Mouse (Mus musculus) monocyte, adult 5-6 weeks (primary cell): ENCODE measurements around the gene Pus10. TPM values are rescaled to one million over a fixed set of nuclear protein-coding genes. Genes with fewer than 3 reads are reported as not detected.

Experiments
- ATAC-seq: fragments of 153-309, 156-312 bp; replicated peaks from 2 replicates; pipeline ENCODE4 v1.8.0; 2017; ENCODE audit warnings: mild to moderate bottlenecking; ENCODE audit not compliant: low TSS enrichment, insufficient number of reproducible peaks, severe bottlenecking, poor library complexity, low FRiP score
- total RNA-seq: library from RNA; stranded (forward); fragments of 200-1000, 200-491, 200-594 nt; gene quantifications from 3 replicates; pipeline ENCODE4 v1.2.3, GENCODE M21; 2017

Pus10 gene
- total RNA-seq: 13.1 to 31.1 TPM (median 20.7 TPM) in 3 replicates

DNA sequence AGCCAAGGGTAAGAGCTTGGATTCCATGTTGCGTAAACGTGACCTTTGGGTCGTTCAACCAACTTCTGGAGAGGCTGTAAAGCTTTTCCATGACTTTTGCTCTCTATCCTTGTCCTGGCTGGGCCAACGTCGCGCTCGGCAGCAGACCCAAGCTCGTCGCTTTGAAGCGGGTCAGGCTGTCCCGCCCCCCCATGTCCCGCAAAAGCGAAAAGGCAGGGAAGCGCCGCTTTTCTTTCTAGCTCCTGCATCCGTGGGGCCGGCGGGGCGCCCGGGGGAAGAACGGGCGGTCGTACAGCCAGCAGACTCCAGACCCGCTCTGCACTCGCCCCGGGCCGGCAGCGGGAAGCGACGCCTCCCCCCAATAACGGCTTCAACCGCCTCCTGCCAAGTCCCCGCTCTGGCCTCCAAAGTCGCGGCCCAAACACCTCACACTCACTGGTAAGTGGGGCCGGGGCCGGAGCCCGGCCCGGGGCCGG is at the start of gene Pus10:
Gene Pus10, plus strand, starts transcription at position 364 of the 476 bp plus-strand sequence.
- 0 out of 2 replicates have a peak, but pooled peaks have one; percentile 25 for ATAC-seq

DNA sequence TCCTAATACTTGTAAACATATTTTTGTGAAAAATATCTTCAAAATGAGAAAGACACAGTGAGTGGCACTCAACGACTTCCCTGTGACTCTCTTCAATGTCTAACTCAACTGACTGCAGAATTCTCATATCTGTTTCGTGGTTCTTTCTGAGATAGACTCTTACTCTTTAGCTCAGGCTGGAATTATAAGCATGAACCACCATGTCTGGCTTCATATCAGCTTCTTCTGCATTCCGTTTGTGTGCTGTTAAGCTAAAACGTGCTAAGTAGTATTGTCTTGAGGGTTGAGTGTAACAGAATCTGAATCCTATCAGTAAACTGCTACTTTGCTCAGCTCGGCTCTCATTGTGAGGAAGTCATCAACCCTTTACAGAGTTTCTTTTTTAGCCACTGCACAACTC is 46.5 kb upstream of the Pus10 start:
- no peak for ATAC-seq

DNA sequence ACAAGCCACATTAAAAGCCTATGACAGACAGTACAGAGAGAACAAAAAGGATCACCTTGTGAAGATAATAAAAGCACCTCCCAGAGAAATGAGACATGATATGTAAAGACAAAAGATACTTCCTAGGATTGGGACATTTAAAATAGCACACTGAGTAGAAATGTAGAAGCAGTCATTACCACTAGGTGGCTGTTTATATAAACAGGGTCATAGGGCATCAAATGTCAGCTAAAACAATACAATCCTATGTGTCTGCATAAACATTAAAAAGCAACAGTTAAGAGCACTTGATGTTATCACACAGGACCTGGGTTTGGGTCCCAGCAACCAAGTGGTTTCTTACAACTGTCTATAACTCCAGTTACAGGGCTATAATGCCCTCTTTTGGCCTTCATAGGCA is 34.8 kb upstream of the Pus10 start:
- ATAC-seq: no peak

DNA sequence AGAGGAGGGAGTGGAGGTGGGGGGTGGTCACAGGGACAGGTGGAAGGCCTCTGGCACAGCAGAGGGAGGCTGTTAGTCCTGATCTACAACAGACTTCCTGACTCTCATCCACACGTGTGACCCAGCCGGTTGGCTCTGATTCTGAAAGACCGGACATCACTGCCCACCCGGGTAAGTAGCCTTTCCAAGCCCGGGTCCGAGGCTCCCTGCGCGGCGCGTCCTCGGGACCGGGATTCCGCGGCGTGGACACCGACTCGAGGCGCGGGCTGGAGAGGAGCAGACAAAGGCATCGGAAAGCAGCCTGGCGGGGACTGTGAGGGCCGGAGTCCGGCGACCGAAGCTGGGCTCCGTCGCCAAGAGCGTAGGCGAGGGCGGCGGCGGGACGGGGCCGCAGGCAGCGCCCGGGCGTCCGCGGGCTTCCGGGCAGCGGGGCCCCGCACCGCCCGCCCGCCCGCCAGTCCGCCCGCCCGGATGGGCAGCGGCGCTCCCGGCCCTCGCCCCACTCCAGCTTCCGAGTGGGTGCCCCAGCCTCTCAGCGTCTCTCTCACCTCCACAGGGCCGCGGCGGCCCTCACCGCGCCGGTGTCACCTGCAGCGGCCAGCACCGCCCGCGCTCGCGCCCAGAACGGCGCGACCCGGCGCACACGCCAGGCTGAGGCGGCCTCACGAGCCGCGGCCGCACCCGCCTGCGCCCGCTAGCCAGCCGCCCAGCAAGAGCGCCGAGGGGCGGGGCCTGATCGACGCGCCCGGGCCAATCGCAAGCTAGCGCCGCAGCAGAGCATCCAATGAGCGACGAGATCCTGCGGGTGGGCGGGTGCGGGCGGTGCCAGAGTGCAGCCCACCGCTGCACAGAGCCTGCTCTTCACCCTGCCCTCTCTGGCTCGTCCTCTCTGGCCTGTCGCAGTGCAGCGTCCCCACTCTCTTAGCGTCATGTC is 32.3 kb upstream of the Pus10 start, which contains the start of gene 0610010F05Rik:
Gene 0610010F05Rik, minus strand, starts transcription at position 695 of the 934 bp plus-strand sequence.
- ATAC-seq: peak; percentile 95

DNA sequence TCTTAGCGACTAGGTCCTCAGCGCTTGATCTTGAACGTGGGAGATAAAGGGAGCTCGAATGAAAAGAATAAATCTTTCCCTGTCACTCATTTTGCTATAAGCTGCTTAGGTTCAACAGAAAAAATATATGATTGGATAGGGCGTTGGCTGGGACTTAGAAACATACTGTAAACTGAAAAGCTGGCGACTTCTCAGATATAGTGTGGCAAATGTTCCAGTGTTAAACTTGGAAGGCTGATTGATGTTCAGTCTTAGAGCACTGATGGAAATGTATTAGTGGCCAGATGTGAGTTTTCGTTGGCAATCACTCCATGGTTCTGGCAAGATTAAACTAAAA is 31.6 kb upstream of the Pus10 start:
- ATAC-seq: no peak

DNA sequence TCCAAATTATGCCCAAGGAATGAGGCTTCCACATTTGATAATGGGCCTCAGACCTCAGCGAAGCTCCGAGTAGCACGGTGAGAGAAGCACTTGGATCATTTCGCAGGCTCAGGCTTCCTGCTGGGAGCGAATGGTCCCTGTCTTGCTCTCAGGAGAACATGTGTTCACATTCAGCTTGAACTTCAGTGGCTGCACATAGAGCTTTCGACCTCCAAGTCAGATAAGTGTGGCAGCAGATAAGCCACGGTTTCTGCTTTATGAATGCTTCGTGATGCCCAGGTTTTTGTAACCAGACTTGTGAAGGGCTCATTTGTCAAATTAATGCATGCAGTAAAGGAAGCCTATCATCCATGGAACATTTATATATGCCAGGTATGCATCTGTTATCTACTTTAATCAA is 30.9 kb upstream of the Pus10 start:
- ATAC-seq: no peak

DNA sequence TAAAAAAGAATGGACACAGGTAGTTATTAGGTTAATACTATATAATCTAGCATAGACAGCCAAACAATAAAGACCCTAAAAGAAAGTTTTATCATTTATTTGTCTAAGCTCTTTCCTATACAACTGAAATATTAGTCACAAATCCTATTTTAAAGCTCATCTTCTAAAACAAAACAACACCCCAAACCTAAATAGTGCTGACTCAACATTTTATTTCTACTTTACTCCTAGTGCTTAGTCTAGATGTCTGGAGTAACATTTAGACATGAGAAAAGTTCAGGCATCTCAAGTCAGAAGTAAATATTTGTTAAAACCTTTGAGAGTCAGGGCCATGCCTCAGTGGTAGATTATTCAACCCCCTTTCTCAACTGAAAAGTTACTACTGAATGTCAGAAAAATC is 18.0 kb upstream of the Pus10 start:
- ATAC-seq: no peak

DNA sequence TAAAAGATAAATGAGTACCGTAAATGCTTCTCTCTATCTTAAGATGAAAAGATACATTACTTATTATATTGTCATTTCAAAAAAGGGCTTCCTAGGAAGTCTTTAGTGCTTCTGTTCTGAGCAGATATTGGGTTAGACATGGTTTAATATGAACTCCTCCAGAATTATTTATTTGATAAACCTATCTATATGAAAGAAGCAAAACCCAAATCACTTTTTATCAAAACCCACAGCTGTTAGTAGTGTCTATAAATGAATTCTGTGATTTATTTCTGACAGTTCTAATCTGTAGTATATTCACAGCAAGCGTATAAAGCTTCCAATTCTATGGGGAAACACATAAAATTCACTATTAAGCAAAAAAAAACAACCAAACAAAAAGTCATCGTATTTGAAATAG is 17.6 kb upstream of the Pus10 start:
- no peak for ATAC-seq

DNA sequence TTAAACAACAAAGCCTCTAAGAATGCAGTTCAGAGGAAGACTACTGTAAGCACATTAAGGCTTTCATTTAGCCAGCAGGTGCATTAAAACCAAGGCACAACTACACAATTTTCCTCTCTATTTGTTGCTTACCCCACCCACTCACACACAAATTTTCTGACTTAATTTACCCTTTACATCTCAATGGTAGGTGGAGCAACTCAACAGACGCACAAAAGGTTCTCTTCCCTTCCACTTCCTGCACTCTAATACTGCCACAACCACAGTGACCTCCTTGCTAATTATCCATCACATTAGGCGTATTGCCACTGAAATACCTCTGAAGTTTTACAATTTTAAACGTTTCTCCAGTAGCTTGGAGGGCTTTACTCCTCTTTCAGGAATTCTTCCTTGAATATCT is 11.8 kb upstream of the Pus10 start:
- ATAC-seq: no peak

DNA sequence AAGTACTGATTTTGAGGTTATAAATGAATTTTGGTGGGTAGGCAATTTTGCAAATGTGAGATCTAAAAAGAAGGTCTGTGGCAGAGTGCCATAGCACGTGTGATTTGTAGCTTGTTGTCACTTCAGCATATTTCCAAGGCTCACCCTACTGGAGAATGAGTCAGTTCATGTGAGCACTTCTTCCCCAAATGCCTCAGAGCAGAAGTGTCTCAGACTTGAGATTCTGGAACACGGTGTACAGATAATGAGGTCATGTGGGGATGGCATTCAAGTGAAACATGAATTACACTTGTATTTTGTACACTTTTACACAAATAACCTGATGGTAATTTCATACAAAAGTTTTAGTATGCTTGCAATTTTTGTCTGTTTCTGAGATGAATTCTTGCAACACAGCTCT is 7.7 kb upstream of the Pus10 start:
- no peak for ATAC-seq

DNA sequence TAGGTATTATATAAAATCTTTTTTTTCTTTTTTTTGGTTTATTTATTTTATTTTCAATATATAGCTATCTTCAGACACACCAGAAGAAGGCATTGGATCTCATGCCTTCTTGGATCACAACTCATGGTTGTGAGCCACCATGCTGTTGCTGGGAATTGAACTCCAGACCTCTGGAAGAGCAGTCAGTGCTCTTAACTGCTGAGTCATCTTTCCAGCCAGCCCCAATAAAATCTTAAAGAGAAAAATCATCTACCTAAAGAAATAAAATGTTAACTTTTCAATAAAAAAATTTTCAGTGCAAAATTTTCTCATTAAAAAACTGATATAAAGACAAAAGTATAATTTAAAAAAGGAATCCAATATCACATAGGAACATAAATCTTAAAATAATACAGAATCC is 1.2 kb upstream of the Pus10 start:
- ATAC-seq: no peak

DNA sequence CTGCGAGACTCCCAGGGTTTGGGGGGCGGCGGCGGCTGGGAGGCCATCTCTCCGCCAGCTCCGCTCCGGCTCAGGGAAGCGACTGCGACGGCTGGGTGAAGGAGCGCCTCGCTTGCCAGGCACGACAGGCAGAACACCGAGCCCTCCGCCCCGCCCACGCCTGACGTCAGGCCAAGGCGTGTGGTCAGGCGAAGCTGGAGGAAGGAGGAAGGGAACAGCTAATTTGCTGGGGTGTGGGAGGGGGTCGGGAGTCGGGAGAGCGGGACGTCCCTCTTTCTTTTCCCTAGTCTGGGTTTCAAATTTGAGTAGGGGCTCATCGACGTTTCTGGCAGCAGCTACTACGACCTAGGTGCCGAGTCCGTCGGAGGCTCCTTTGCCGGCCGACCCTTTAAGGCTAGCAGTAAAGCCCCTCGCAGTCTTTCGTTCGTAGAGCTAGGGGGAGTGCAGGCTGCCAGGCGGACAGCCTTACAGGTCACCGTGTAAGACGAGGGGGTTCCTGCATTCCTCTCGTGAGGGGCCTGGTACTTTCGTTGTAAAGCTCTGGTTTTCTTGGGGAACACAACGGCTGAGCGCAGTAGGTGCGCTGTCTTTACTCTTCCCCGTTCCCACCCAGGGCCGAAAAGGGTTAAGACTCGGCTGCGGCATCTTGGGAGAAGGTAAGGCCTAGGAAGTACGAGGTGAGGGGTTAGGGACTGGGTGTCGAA is 476 bp downstream of the Pus10 start, which contains the start of gene Pex13:
Gene Pex13, minus strand, starts transcription at position 162 of the 704 bp plus-strand sequence.
- ATAC-seq: peak; percentile 94

DNA sequence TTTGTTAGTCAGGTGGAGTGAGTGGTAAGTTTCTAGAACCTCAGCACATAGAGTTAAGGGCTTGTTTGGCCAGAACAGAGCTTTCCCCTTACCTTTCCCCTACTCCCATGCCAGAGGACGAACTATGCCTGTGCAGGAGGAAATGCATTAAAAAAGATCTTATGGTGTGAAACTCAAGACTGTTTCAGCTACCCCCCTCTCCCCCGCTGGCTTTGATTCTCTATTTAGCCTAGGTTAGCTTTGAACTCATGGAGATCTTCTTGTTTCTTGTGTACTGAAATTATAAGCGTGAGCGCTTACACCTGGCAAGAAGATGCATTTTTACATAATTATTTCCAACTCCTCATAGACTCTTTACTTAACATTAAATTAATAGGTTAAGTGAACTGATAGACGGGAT is 1.1 kb downstream of the Pus10 start:
- ATAC-seq: no peak

DNA sequence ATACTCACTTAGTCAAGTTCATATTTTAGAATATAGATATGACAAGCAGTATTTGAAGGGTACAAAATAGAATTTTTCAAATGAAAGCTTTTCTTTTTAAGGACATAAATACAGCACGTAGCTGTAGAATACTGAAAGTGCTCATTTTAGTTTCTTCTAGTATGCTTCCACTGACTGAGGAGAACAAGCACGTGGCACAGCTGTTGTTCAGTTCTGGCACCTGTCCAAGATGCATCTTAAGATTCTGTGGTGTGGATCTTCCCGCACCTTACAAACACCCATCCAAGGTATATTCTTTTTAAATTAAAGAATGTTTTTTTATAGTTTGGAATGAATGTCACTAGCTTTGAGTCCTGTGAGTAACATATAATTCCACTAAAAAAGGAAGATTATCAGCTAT is 1.7 kb downstream of the Pus10 start:
- ATAC-seq: no peak

DNA sequence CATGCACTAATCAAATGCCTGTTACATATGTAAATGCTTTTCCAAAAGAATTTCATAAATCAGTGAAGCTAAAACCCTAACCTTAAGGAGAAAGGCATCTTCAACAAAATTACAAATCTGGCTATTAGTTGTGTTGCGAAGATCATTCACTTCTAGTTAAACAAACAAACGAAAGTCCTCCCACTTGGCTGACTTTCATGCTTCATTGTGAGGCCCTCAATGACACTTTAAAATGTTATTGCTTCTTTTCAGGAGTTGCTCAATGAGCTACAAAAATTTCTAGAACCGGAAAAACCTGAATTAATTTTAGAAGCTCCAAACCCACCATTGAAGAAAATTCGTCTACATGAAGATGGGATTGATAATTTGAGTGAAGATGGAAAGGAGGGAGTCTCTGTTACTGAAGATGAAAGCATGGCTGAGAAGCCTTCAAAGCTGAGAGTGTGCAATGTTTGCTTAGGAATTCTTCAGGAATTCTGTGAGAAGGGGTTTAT is 6.8 kb downstream of the Pus10 start:
- no peak for ATAC-seq

DNA sequence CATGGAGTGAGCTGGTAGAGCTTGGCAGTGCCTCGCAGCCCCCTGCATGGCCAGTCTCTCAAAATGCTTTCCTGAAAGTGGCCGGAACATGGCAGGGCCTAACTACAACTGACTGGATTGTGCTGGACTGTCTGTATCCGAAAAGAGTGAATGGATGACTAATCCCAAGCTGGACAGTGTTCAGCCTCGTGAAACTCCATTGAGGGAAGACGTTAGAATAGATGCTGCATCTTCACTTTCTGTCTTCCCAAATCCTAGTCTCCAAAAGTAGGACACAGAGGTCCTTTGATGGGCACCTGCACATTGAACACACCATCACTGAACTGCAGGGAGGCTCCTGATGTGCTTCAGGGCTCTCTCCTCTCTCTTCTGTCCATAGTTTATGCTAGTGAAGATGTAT is 10.6 kb downstream of the Pus10 start:
- ATAC-seq: no peak

DNA sequence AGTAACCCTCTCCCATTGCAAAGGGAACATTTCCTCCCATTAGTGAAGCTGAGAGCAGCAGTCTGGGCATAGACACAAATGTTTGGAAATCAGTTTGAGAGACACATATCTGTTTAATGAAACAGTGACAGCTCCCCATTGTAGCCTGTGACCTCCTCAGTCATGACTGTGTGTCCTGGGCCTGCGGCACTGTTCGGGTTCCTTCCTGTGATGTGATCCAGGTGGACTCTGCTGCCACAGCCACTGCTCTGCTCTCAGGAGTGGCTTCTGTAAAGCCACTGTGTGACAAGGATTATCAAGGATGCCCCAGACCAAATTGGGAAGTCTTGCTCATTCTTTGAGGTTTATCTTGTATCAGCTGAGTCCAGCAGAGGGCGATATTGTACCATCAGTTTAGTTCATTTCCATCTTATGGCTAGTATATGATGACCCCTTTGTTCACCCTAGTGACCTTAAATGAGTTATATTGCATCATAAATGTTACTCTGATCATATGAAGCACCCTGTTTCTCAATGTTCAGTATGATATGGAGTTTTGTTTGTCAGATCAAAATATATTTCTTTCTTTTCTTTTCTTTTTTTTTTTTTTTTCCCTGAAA is 13.7 kb downstream of the Pus10 start:
- ATAC-seq: peak; percentile 80

DNA sequence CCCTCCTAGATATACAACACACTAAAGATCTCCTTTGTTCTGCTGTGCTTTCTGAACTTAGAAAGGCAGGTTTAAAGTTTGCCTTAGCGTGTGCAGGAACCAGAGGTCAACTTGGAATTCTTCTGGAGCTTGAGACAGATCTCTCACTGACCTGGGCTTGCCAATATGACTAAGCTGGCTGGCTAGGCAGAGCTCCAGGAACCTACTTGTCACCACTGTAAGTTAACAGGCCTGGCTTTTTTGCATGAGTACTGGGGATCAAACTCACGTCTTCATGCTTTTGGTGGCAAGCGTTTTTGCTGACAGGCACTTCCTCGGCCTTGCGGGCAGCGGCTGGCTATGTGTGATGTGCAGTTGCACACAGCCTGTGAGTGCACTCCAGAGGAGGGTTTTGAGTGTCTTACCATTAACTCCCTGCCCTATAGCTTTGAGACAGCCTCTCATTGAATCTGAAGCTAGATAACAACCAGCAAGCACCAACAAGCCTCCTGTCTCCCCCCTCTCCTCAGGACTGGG is 15.0 kb downstream of the Pus10 start:
- no peak for ATAC-seq

DNA sequence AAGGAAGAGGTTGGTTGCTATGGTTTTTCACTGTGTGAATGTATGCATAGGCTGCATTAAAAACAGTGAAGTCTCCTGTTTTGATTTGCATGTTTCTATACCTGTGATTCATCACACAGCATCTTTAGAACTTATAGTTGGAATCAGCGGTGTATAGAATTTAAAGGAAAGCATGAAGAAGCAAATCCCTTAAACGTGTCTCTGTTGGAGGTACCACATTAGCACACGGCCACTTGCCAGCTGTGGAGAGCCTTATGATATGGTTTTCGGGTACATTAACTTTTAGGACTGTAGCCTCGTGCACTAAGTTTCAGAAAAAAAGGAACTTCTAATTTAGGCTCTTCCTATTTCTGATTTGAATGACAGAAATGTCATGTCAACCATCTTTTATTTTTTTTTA is 17.1 kb downstream of the Pus10 start:
- ATAC-seq: no peak
